Mouse (Mus musculus) embryonic fibroblast, embryonic 13.5 days (primary cell): ENCODE measurements around the gene Gli1.
A peak's percentile ranks its signal among the peaks of the same experiment; 100 is the strongest.

Experiments used
- CTCF ChIP-seq: IDR thresholded peaks from 2 replicates; pipeline ENCODE4 v1.5.1; 2011; ENCODE audit warnings: mild to moderate bottlenecking, control low read depth, low read length, moderate library complexity, borderline replicate concordance; ENCODE audit not compliant: insufficient read depth
- POLR2A ChIP-seq: IDR thresholded peaks from 2 replicates; pipeline ENCODE4 v1.6.1; 2011; ENCODE audit warnings: low read depth, mild to moderate bottlenecking, control low read depth, low read length, moderate library complexity

DNA sequence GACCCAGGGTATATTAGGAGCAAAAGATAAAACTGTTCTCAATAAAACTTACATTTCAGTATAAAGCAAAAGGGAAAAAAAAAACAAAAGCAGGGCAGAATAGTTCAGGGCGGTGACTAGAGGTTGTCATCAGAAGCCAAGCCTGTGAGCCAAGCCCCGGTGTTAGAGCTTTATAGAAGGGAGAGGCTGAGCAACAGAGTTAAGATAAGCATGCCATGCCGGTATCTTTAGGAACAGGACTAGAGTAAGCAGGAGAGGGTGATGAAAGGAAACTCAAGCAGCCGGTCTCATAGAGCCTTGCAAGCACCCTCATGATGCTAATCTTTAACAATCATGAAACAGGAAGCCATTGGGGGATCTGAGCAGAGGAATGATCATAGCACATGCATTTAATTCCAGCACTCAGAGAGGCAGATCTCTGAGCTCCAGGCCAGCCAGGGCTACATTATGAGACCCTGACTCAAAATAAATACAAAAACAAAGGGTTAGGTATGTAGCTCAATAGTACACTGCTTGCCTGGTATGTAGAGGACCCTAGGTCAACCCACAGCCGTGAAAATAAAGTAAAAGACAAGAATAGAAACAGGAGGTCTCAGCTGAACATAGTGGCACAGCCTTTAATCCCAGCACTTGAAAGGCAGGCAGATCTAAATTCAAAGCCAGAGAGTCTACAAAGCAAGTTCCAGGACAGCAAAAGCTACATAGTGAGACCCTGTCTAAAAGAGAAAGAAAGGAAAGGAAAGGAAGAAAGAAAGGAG lies 49.7 kb downstream of the Gli1 start:
- TF ChIP-seq POLR2A (peak; percentile 40), CTCF (no peak)
